Mouse (Mus musculus) stomach, embryonic 14.5 days (tissue): Measurements from ENCODE around the gene Elmo3. TPM values are rescaled to one million over a fixed set of nuclear protein-coding genes. Genes with fewer than 3 reads are reported as not detected.

ENCODE experiments used
- ATAC-seq: fragments of 200-750 bp; cut with Nextera tagmentation; 2 replicates; pipeline ENCODE4 v1.8.0; 2017; ENCODE audit warnings: low read depth, moderate TSS enrichment; ENCODE audit not compliant: insufficient number of reproducible peaks, insufficient read depth, low FRiP score
- H3K27ac ChIP-seq: fragments of 300-500 bp; sonication (generic); 2 replicates; pipeline ENCODE4 v1.5.1; 2014; ENCODE audit warnings: mild to moderate bottlenecking, low read length, moderate library complexity, mixed read lengths
- H3K27me3 ChIP-seq: fragments of 300-500 bp; sonication (generic); 2 replicates; pipeline ENCODE4 v1.6.1; 2014; ENCODE audit warnings: low read length, control low read depth, mixed read lengths; ENCODE audit not compliant: control insufficient read depth, insufficient read depth
- H3K36me3 ChIP-seq: fragments of 300-500 bp; sonication (generic); 2 replicates; pipeline ENCODE4 v1.6.1; 2014; ENCODE audit warnings: mild to moderate bottlenecking, control low read depth, low read length, moderate library complexity, mixed read lengths; ENCODE audit not compliant: control insufficient read depth, insufficient read depth
- H3K4me1 ChIP-seq: fragments of 300-500 bp; sonication (generic); 2 replicates; pipeline ENCODE4 v1.6.1; 2014; ENCODE audit warnings: low read length, control low read depth, mixed read lengths; ENCODE audit not compliant: control insufficient read depth, insufficient read depth
- H3K4me2 ChIP-seq: fragments of 300-500 bp; sonication (generic); replicated peaks from 2 replicates; pipeline ENCODE4 v1.6.1; 2014; ENCODE audit warnings: low read depth, low read length, control low read depth
- H3K4me3 ChIP-seq: fragments of 300-500 bp; sonication (generic); 2 replicates; pipeline ENCODE4 v1.5.1; 2014; ENCODE audit warnings: low read depth, low read length, control low read depth
- H3K9ac ChIP-seq: fragments of 300-500 bp; sonication (generic); replicated peaks from 2 replicates; pipeline ENCODE4 v1.6.1; 2014; ENCODE audit warnings: low read depth, mild to moderate bottlenecking, control low read depth, low read length, moderate library complexity, mixed read lengths
- H3K9me3 ChIP-seq: fragments of 300-500 bp; sonication (generic); 2 replicates; pipeline ENCODE4 v1.6.1; 2016; ENCODE audit warnings: low read depth, low read length, control low read depth; ENCODE audit not compliant: control insufficient read depth
- WGBS: fragments of 180-500 bp; shearing (Covaris S2); extraction: QIAGEN DNeasy Blood & Tissue Kit; methylation state at CpG from one replicate; pipeline ENCODE4 v1.1.7; 2014; 5-methylcytosine and 5-hydroxymethylcytosine counted together
- polyA plus RNA-seq: library from polyadenylated mRNA; unstranded; fragments of >200 nt; fragmentation: Nextera tagmentation; extraction: Ambion mirVana; gene quantifications from 2 replicates; pipeline ENCODE4 v1.2.1, GENCODE M21; 2014

Elmo3 gene
- polyA plus RNA-seq, 1 experiment from 2014 or later = 15.2 TPM

DNA sequence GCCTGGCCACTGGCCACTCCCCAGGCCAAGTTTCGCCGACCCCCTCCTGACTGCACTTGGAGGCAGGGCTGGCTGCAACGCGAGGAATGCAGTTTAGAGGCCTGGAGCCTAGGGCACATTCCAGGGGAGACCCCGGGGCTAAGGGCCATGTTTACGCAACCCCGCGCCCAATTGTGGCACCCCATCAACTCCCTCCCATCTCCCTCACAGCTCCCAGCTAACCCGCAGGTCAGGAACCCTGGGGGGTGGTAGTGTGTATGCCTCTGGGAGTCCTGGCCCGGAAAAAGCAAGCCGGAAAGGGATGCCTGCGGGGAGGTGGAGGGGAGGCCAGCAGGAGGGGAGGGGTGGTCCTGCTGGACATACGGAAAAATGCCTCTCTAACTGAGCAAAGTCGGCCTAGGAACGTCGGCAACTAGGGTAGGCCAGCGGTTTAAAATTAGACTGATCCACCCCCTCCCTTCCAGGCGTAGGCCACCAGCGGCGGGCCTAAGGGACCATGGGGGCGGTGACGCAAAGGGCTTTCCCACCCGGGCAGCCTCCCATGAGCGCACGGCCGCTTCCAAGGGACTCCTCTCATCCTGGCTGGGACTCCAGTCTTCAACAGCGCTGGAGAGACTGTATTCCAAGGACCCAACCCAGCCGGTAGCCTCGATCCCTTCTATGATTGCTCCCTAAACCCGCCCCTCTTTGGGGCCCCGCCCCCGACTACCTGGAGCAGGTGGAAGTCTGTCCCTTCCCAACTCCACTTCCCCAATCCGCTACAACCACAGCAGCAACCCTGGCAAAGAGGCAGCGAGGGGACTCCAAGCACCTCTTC lies 41.4 kb downstream of the Elmo3 start:
- ATAC-seq = peak; percentile 34
- WGBS = under 1% methylated on average over 31 of the region's 34 CpGs

DNA sequence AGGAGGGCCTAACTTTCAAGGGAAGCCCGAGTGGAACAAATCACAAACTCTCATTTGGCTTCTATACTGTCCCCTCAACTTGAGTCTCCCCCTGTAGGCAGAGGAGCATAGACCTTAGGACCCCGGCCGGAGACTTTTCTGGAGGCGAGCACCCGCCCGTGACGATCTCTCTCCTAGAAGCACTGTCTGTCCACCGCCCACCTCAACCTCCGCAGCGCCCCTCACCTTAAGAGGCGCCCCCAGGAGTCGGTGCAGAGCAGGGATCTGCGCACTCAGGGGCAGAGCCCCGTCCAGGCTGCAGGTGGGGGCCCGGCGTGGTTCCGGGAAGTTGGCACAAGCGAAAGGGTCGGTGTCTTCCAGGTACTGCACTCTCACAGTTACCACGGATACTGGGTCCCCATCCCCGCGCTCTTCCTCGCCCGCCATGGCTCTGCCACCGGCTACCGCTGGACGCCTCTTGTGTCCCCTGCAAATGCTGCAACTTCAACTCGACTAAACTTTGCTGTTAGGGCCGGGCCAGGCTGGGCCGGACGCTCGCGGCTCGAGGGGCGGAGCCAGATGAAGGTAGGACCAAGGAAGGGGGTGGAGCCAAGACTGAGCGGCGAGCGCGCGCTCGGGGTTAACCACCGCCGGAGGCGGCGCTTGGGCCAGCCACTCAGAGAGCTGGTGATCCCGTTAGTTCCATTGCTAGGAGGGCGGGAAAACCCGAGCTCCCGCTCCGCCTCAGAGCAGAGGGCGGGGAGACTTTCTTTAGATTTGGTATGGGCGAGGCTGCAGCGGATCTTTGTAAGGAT lies 42.2 kb downstream of the Elmo3 start, which contains the start of gene Fhod1:
Fhod1 (minus strand) TSS at position 526 of the 794 bp plus-strand sequence.
- Histone ChIP-seq H3K27ac (peak within 1 kb of the TSS; percentile 89), H3K9ac (peak within 1 kb of the TSS; percentile 67), H3K4me2 (peak within 1 kb of the TSS; percentile 95), H3K9me3 (no peaks in the 10 kb centered on the region), H3K4me3 (peak within 1 kb of the TSS; percentile 80), H3K36me3 (no peaks in the 10 kb centered on the region), H3K27me3 (no peaks in the 10 kb centered on the region), H3K4me1 (peaks cover 28% of the 10 kb centered on the region)
- ATAC-seq = peak; percentile 91
- WGBS = under 1% methylated on average over 53 of the region's 53 CpGs

More for the DNA sequence above, 41.4 kb downstream of the Elmo3 start:
- peak overlapping the region; percentile 80 for H3K4me3 ChIP-seq
- peak overlapping the region; percentile 95 for H3K4me2 ChIP-seq
- no peaks in the 10 kb centered on the region for H3K27me3 ChIP-seq
- H3K9ac ChIP-seq = peak overlapping the region; percentile 60
- H3K36me3 ChIP-seq = no peaks in the 10 kb centered on the region
- H3K4me1 ChIP-seq = peaks cover 30% of the 10 kb centered on the region
- peak overlapping the region; percentile 89 for H3K27ac ChIP-seq
- no peaks in the 10 kb centered on the region for H3K9me3 ChIP-seq

DNA sequence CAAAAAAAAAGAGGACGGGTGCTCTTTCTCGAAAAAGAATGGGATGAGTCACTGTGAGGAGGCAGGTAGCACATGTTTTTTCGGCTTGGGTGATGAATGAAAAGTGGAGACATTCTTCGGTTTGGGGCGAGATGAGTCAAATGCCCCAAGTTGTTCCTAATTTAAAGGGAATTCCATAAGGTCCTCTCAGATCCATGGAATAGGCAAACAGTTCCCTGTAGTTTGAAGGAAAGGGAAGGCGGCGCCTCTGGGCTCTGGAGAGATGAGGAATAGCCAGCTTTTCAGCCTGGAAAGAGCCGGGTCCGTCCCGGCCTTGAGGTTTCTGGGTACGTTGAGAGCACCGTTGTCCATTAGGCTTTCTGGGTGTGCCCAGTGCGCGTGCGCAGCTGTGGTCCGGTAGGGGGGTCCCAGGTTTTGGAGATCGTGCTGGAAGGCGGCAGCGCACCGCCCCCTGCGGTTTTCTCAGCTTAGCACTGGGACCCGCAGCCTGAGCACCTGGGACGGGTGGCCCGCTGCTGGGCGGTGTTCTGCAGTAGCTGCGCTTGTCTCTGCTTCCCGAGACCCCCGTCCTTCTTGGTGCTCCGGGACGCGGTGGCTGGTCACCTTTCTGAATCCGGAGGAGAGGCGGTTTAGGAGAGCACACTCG lies 43.2 kb downstream of the Elmo3 start, which contains the start of gene Slc9a5:
Slc9a5 (plus strand) TSS at position 394 of the 646 bp plus-strand sequence.
- Histone ChIP-seq H3K36me3 (no peaks in the 10 kb centered on the region), H3K27me3 (no peaks in the 10 kb centered on the region), H3K4me3 (peak within 1 kb of the TSS; percentile 80), H3K9me3 (no peaks in the 10 kb centered on the region), H3K9ac (peak within 1 kb of the TSS; percentile 67), H3K4me1 (peaks cover 20% of the 10 kb centered on the region), H3K27ac (peak within 1 kb of the TSS; percentile 89), H3K4me2 (peak within 1 kb of the TSS; percentile 95)
- WGBS = under 1% methylated on average over 34 of the region's 34 CpGs
- ATAC-seq = no peak

DNA sequence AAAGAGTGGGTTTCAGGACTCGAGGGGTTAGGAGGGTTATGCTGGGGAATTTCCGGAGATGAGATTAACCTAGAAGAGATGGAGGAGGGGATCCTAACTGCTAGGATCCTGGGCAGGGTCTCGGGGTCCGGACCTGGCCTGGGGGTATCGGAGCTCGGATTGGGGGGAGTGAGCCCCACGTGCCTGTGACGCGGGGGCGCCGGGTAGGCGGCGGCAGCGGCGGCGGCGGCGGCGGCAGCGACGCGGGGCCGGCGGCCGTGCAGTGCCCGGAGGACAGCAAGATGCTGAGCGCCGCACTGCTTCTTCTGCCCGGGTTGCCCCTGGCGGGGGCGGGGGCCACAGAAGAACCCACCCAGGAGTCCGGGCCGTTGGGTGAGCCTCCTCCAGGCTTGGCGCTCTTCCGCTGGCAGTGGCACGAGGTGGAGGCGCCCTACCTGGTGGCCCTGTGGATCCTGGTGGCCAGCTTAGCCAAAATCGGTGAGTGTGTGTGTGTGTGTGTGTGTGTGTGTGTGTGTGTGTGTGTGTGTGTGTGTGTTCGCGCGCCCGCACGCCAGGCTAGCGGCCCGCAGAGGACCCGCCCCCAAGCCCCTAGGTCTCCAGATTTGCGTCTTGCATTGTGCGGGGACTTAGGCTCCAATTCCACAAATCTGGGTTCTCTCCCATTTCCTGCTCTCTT lies 43.8 kb downstream of the Elmo3 start:
- Histone ChIP-seq H3K9ac (peak overlapping the region; percentile 67), H3K36me3 (no peaks in the 10 kb centered on the region), H3K9me3 (no peaks in the 10 kb centered on the region), H3K27ac (0 out of 2 replicates have a peak overlapping the region, but pooled peaks have one; percentile 34), H3K4me3 (peak overlapping the region; percentile 80), H3K4me2 (peak overlapping the region; percentile 95), H3K27me3 (no peaks in the 10 kb centered on the region), H3K4me1 (peaks cover 19% of the 10 kb centered on the region)
- ATAC-seq = no peak
- 0% methylated on average over 42 of the region's 48 CpGs for WGBS

DNA sequence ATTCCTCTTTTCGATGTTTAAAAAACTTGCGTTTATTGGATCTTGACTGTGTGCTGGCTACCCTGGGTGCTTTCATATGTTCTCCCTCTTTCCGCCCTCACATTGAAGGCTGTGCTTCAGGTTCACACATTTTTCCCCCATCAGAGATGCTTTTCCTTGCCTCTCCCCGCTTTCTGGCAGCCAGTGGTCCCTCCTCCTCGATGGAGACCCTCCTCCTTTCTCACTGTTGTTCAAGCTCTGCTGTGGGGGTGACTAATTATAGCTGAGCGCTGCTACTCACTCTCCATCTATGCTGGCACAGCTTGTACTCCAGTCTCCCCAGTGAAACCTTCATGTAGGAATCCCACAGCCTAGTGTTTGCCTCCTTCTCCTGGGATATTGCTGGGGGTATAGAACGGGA lies 44.8 kb downstream of the Elmo3 start:
- Histone ChIP-seq H3K4me2 (peak overlapping the region; percentile 95), H3K4me3 (peak overlapping the region; percentile 80; the same call in 1 of the 2 replicates), H3K9ac (0 out of 2 replicates have a peak overlapping the region, but pooled peaks have one; percentile 3), H3K36me3 (no peaks in the 10 kb centered on the region), H3K4me1 (peaks cover 16% of the 10 kb centered on the region), H3K27me3 (no peaks in the 10 kb centered on the region), H3K27ac (no peak overlapping the region), H3K9me3 (no peaks in the 10 kb centered on the region)
- no peak for ATAC-seq
- WGBS = 43% methylated on average over 7 of the region's 7 CpGs

DNA sequence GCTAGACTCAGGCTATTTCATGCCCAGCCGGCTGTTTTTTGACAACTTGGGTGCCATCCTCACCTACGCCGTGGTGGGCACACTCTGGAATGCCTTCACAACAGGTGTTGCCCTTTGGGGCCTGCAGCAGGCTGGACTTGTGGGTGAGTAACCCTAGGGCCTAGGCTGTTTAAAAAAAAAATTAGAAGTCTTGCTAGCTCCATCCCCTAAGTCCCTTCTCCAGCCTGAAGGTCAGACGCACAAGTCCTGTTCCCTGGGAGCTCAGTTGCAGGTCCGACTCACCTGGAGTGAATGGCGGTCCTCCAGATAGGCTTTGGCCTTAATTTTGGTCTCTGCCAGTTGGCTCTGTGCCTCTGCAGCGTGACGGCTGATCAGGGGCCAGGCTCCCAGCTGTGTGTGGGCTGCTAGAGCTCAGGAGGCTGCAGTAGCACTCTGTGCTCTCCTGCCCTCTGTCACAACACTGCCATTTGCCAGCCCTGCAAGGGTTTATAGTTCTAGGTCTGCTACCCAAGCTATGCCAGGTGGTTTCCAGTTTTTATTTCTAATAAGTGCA lies 48.3 kb downstream of the Elmo3 start:
- H3K4me1 ChIP-seq = peaks cover 6% of the 10 kb centered on the region
- H3K4me3 ChIP-seq = no peak overlapping the region
- WGBS = 78% methylated on average over 8 of the region's 8 CpGs
- H3K27me3 ChIP-seq = no peaks in the 10 kb centered on the region
- no peak overlapping the region for H3K9ac ChIP-seq
- no peaks in the 10 kb centered on the region for H3K9me3 ChIP-seq
- no peak overlapping the region for H3K4me2 ChIP-seq
- no peaks in the 10 kb centered on the region for H3K36me3 ChIP-seq
- no peak overlapping the region for H3K27ac ChIP-seq
- no peak for ATAC-seq

DNA sequence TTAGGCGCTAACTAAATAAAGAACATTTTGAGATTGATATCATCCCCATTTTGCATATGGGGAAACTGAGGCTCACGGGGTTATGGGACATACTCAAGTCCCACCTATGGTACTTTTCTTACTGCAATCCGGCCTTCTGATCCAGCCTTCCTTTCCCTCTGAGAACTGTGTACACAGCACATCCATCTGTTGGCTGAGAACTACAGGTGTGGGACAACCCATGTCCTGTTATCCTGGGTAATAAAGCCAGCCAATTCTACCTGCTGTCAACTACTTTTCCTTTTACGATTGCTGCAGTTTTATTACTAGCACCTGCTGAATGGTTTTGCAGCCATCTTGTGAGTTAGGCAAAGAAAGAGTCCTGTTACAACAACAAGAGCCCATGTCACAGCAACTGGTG lies 49.1 kb downstream of the Elmo3 start:
- no peaks in the 10 kb centered on the region for H3K27me3 ChIP-seq
- H3K9ac ChIP-seq = no peak overlapping the region
- H3K4me2 ChIP-seq = no peak overlapping the region
- H3K9me3 ChIP-seq = no peaks in the 10 kb centered on the region
- H3K4me1 ChIP-seq = peaks cover 6% of the 10 kb centered on the region
- no peak for ATAC-seq
- H3K4me3 ChIP-seq = no peak overlapping the region
- H3K36me3 ChIP-seq = no peaks in the 10 kb centered on the region
- 91% methylated on average over 4 of the region's 4 CpGs for WGBS
- no peak overlapping the region for H3K27ac ChIP-seq
